Mouse (Mus musculus) cerebellum, adult 2 months (tissue): ENCODE data around the gene Nek6. TPM values are rescaled to one million over a fixed set of nuclear protein-coding genes. Genes with fewer than 3 reads are reported as not detected.

ENCODE experiments used
- DNase-seq, 2 experiments: peaks; one replicate each; pipeline ENCODE4 v3.0.0; 2021
- H3K27ac ChIP-seq: fragments of 200-500 bp; 2 replicates; pipeline ENCODE4 v1.5.1; 2012; ENCODE audit warnings: low read length, control low read depth, inconsistent platforms; ENCODE audit not compliant: insufficient read depth
- H3K27me3 ChIP-seq: fragments of 200-500 bp; 2 replicates; pipeline ENCODE4 v1.6.1; 2012; ENCODE audit warnings: inconsistent platforms, mild to moderate bottlenecking, low read length, moderate library complexity; ENCODE audit not compliant: control insufficient read depth, insufficient read depth
- H3K4me1 ChIP-seq: fragments of 200-500 bp; 2 replicates; pipeline ENCODE4 v1.6.1; 2011; ENCODE audit warnings: low read length; ENCODE audit not compliant: control insufficient read depth, insufficient read depth
- H3K4me3 ChIP-seq: fragments of 200-500 bp; replicated peaks from 2 replicates; pipeline ENCODE3; 2011; ENCODE audit warnings: mild to moderate bottlenecking, low read depth, low read length, control low read depth; ENCODE audit not compliant: insufficient read depth
- CTCF ChIP-seq: fragments of 200-500 bp; IDR thresholded peaks from 2 replicates; pipeline ENCODE4 v1.5.1; 2011; ENCODE audit warnings: low read depth, mild to moderate bottlenecking, control low read depth, low read length, moderate library complexity, borderline replicate concordance; ENCODE audit not compliant: insufficient read depth
- POLR2A ChIP-seq: fragments of 200-500 bp; IDR thresholded peaks from 2 replicates; pipeline ENCODE4 v1.6.1; 2011; ENCODE audit warnings: low read length, control low read depth, borderline replicate concordance; ENCODE audit not compliant: insufficient read depth
- whole genome bisulfite sequencing: fragments of 180-500 bp; shearing (Covaris S2); methylation state at CpG from one replicate; pipeline ENCODE4 v1.1.7; 2018; 5-methylcytosine and 5-hydroxymethylcytosine counted together
- polyA plus RNA-seq: library from polyadenylated mRNA; depleted of rRNA; stranded (reverse); fragments of >200 nt; gene quantifications from 2 replicates; pipeline ENCODE4 v1.2.3, GENCODE M21; 2012

Gene Nek6
- polyA plus RNA-seq, 1 experiment: 28.0 TPM

DNA sequence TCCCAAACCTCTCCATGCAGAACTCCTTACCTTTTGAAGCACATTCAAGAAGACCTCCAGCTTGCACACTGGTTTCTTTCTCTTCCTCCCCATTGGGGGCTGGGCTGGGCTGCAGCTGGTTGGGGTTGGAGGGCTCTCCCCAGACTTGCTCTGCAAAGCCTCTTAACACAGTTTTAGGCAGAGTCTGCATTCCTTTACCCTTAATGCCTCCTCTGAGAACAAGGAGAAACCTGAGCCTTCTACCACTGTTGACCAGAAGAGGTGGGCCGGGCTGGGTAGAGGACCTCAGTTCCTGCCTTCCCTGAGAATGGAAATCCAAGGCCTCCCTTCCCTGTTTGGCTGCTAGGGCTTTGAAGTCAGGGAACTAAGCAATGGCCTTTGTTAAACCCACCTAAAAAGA, 9.8 kb upstream of the Nek6 start:
- Histone ChIP-seq H3K4me1 (no peaks in the 10 kb centered on the region), H3K27me3 (no peaks in the 10 kb centered on the region), H3K27ac (no peak overlapping the region), H3K4me3 (no peak overlapping the region)
- TF ChIP-seq CTCF (no peak), POLR2A (no peak)
- 80% methylated on average over 1 of the region's 1 CpGs for WGBS
- no peak for DNase-seq

DNA sequence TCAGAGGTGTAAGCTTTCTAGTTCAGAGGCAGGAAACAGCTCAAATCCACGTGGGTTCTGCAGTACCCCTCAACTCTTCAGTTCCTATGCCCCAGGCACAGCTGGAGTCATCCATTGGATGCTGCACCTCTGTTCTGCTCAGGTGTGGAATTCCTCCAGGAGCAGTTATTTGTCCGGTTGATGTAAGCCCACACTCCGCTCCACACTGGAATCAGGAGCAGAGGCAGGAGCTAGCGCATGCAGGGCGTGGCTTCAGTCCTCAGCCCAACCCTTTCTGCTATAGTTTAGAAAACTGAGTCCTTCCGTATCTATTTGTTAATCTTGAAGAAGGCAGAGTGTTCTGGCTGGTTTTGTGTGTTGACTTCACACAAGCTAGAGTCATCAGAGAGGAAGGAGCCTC, 9.3 kb upstream of the Nek6 start:
- WGBS: 88% methylated on average over 6 of the region's 6 CpGs
- no peak for TF ChIP-seq CTCF
- no peak for TF ChIP-seq POLR2A
- no peak for DNase-seq
- Histone ChIP-seq H3K4me3 (no peak overlapping the region), H3K27me3 (no peaks in the 10 kb centered on the region), H3K27ac (no peak overlapping the region), H3K4me1 (no peaks in the 10 kb centered on the region)

GRCm38 (mm10) chr2:38502747-38503146, 8.7 kb upstream of the Nek6 start:
- no peak for DNase-seq
- Histone ChIP-seq H3K27me3 (no peaks in the 10 kb centered on the region), H3K27ac (no peak overlapping the region), H3K4me3 (no peak overlapping the region), H3K4me1 (no peaks in the 10 kb centered on the region)
- TF ChIP-seq CTCF (no peak), POLR2A (no peak)
- WGBS: 93% methylated on average over 3 of the region's 3 CpGs

DNA sequence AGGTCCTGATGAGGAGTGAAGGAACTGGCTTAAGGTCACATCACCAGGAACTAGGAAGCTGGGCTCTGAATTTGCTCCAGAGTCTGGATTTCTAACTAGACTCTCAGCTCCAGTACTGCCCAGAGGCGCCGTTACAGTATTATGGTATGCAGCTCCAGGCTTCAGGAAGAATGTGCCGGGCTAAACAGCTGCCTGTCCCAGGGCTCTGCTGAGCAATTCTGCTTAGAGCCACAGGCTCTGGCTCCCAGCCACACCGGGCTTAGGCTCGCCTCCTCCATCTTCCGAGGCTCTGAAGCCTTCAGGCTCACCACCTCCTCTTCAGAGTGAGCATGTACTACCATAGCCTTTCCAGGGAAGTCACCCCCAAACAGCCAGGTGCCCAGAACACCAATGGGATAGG, 7.1 kb upstream of the Nek6 start:
- Histone ChIP-seq H3K4me3 (no peak overlapping the region), H3K27ac (no peak overlapping the region), H3K4me1 (no peaks in the 10 kb centered on the region), H3K27me3 (no peaks in the 10 kb centered on the region)
- DNase-seq: no peak
- 21% methylated on average over 6 of the region's 6 CpGs for WGBS
- no peak for TF ChIP-seq CTCF

DNA sequence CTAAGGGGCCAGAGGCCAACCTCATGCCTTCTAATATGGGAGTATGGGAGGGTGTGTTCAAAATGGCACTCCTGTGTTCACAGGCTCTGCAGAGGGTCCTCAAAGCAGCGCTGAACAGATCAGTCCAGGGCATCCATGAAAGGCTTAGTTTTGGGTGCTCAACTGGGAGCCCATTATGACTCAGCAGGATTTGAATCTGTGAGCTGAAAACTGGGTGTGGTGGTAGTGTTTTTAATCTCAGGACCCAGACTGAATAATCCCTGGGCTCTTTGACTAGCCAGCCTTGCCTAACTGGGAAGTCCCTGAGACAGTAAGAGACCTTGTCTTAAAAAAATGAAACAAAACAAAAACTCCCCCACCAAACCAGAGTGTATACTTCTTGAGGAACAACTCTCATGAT, 4.3 kb upstream of the Nek6 start:
- peaks cover 9% of the 10 kb centered on the region for H3K4me1 ChIP-seq
- no peak overlapping the region for H3K27ac ChIP-seq
- DNase-seq: no peak
- WGBS: 98% methylated on average over 1 of the region's 1 CpGs
- H3K27me3 ChIP-seq: no peaks in the 10 kb centered on the region
- no peak overlapping the region for H3K4me3 ChIP-seq
- TF ChIP-seq POLR2A (no peak), CTCF (no peak)

GRCm38 (mm10) chr2:38509004-38509719, 2.3 kb upstream of the Nek6 start:
- DNase-seq: no peak
- no peak overlapping the region for H3K27ac ChIP-seq
- H3K4me1 ChIP-seq: peaks cover 9% of the 10 kb centered on the region
- H3K27me3 ChIP-seq: no peaks in the 10 kb centered on the region
- TF ChIP-seq POLR2A (no peak), CTCF (no peak)
- 81% methylated on average over 7 of the region's 7 CpGs for WGBS
- H3K4me3 ChIP-seq: no peak overlapping the region

DNA sequence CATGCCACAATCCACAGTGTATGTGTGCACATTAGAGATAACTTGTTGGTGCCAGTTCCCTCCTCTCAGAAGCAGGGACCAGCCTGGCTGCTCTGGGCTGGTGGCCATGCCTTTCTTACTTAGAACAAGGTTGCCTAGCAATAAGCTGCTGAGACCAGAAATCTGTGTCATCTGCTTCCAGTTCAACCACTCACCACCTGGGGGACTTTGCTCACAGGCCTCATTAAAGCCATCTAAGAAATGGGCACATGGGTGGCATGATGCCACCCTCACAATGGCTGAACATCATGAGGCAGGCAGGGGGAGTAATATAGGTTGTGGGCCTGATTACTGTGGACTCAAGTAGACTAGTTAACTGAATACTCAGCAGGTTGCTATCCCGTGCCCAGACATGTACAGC, 1.3 kb upstream of the Nek6 start:
- 12% methylated on average over 1 of the region's 1 CpGs for WGBS

More for the DNA sequence above, 1.3 kb upstream of the Nek6 start:
- Histone ChIP-seq H3K27me3 (no peaks in the 10 kb centered on the region), H3K4me3 (no peak overlapping the region), H3K27ac (no peak overlapping the region; the same call in 1 of the 2 replicates), H3K4me1 (peaks cover 12% of the 10 kb centered on the region)
- TF ChIP-seq CTCF: peak; percentile 43; the same call in 1 of the 2 replicates
- TF ChIP-seq POLR2A: no peak
- DNase-seq: peak; percentile 57 to 68
